Mouse (Mus musculus) left cerebral cortex, postnatal 14 days (tissue): ENCODE measurements around the gene Tnnt3. TPM values are rescaled to one million over a fixed set of nuclear protein-coding genes. Genes with fewer than 3 reads are reported as not detected.

Source experiments
- DNase-seq, 2 experiments: peaks; one replicate each; pipeline ENCODE4 v3.0.0; 2021 to 2022; ENCODE audit warnings: low spot score in 2 of 2, mixed read lengths in 1 of 2
- intact Hi-C: fragments of 180-260 bp; cut with DNase I; formaldehyde crosslinking; loops from one replicate; pipeline ENCODE4 v1.15.1; 2025
- total RNA-seq, 2 experiments: library from RNA; stranded (reverse); gene quantifications; 2 replicates each; pipeline ENCODE4 v1.2.3; 2021

The Tnnt3 gene
- total RNA-seq, 2 experiments from 2014 or later = not detected

- DNase-seq = no peak
- intact Hi-C loops = no loop called here
Measured at GRCm38 (mm10) chr7:142555366-142556088, 56.9 kb downstream of the Tnnt3 start.

GRCm38 (mm10) chr7:142556089-142556476 lies 57.4 kb downstream of the Tnnt3 start:
- intact Hi-C loops = no loop called here
- DNase-seq = no peak

- intact Hi-C loops = no loop called here
- no peak for DNase-seq
Measured at GRCm38 (mm10) chr7:142557696-142558095, 59.1 kb downstream of the Tnnt3 start.

- DNase-seq = no peak
- intact Hi-C loops = no loop called here
Measured at GRCm38 (mm10) chr7:142558511-142559146, 60.0 kb downstream of the Tnnt3 start.

DNA sequence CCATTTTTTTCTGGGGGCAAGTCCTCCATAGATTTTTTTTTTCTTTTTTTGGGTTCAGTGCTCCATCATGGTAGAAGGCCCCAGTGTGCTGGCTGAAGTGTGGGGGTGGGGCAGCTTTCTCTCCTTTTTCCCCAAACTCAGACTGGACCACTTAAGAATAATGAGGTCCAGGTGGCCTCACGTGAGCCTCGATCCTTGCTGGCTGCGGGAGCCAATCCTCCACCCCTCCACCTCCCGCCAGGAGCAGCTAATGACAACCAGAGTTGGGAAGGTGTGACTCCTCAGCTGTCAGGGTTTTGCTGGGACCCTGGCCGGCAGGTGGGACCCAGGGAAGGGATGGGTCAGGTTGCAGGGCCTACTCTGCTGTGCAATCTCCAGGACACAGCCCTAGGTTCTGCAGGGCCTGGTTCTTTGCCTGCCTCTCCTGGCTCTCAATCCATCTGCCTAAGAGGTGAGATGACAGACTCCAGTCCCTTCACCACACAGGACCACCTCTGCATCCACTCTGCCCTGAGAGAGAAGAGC lies 61.1 kb downstream of the Tnnt3 start:
- DNase-seq = no peak
- intact Hi-C loops = no loop called here

GRCm38 (mm10) chr7:142560942-142561855 lies 62.6 kb downstream of the Tnnt3 start:
- intact Hi-C loops = no loop called here
- no peak for DNase-seq

DNA sequence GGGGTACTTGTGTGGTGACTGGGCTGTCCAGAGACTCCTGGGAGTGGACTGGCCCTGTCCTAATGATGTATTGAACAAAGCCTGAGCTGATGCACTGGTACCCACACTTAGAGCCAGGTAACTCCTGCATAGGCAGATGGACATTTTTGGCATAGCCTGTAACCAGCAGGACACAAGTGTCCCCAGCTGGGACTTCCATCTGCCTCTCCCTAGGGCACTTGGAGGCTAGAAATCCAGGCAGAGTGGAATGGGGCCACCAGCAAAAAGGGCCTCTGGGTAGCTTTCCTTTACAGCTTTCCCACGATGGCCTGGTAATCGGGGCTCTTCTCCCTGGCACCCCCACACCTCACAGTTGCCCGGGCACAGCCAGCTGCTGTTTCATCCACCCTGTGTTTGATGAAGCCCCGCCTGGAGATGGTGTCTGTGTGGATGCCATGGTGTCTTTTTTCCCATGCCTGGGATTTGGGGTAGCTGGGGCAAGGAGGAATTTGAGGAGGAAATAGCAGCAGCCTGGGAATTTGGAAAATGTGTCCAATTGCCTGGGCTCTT lies 63.3 kb downstream of the Tnnt3 start:
- intact Hi-C loops = no loop called here
- no peak for DNase-seq

GRCm38 (mm10) chr7:142563168-142563567 lies 64.5 kb downstream of the Tnnt3 start:
- DNase-seq = no peak

GRCm38 (mm10) chr7:142564955-142565643 lies 66.5 kb downstream of the Tnnt3 start:
- DNase-seq = no peak
- intact Hi-C loops = no loop called here

More at GRCm38 (mm10) chr7:142563168-142563567, 64.5 kb downstream of the Tnnt3 start:
- intact Hi-C loops = no loop called here

Other genes starting within 250 kb of the Tnnt3 start
- not detected for gene Gm2431, start 240.5 kb upstream of the Tnnt3 start, total RNA-seq
- gene Gm4559, start 224.5 kb upstream of the Tnnt3 start, total RNA-seq = not detected
- not detected for gene Krtap5-1, start 201.7 kb upstream of the Tnnt3 start, total RNA-seq
- not detected for gene Krtap5-4, start 195.3 kb upstream of the Tnnt3 start, total RNA-seq
- 10 to 100 TPM; 22.3 to 24.9 TPM for gene Ifitm10, start 125.1 kb upstream of the Tnnt3 start, total RNA-seq
- gene Gm49369, start 116.2 kb upstream of the Tnnt3 start, total RNA-seq = 1 to 10 TPM; 2.1 to 7.1 TPM
- 100 to 1,000 TPM; 295 to 303 TPM for gene Ctsd, start 110.8 kb upstream of the Tnnt3 start, total RNA-seq
- under 1 TPM in 1 of 2 experiments, not detected in 1; 0.44 TPM for gene Syt8, start 64.0 kb upstream of the Tnnt3 start, total RNA-seq
- gene Tnni2, start 57.0 kb upstream of the Tnnt3 start, total RNA-seq = under 1 TPM in 1 of 2 experiments, not detected in 1; 0.74 TPM
- 1 to 10 TPM; 6.4 to 7.7 TPM for gene Lsp1, start 38.0 kb upstream of the Tnnt3 start, total RNA-seq
- 1 to 10 TPM; 4.1 to 8.0 TPM for gene Mrpl23, start 33.9 kb downstream of the Tnnt3 start, total RNA-seq
- gene Igf2, start 168.0 kb downstream of the Tnnt3 start, total RNA-seq = 100 to 1,000 TPM; 179 to 218 TPM
- gene Gm49394, start 171.1 kb downstream of the Tnnt3 start, total RNA-seq = under 1 TPM in 1 of 2 experiments, not detected in 1; 0.11 TPM
- not detected for gene Ins2, start 244.5 kb downstream of the Tnnt3 start, total RNA-seq